Mouse (Mus musculus): ENCODE measurements at regions not wholly inside any gene's neighbourhood (a gene's known extent, or its start where the extent isn't known, plus 50 kb on each side); places are given as distances from the start of the nearest gene placed in this dataset.

DNA sequence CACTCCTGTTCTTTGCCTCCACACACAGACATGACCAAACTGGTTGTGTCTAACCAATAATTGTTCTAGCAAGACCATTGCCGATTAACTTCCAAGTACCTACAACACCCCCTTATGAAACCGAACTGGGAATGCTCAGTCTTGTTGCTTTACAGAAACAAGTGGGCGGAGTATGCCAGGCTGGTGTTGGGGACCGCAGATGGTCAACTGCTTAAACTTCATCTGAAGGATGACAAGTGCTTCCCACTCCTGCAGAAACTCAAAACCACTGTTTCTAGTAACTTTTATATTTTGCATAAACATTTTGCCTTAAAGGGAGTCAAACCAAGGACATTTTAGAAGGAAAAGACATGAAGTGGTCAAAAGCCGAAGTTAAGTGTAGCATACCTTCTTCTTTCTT is 94.0 kb upstream of the Rbm19 start:
- DNase-seq (ENCODE audit: extremely low read depth, insufficient read length, low spot score): no peak

DNA sequence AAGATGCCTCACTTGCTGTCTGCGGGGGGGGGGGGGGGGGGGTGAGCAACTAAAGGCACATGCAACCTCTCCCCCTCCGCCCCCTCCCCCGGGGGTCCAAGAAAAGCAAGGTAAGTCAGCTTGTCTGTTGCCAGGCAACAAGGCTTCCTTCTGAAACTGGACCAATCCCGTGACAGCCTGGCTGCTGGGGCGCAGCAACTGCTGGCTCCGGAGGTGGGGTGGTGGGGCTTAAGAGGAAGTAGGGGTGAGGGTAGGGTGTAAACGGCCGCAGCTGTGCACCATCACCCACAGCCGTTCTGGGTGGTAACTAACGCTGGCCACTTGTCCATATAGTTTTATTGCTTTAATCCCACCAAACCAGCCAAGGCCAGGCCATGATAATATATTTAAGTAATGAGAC is 92.2 kb upstream of the Rbm19 start:
- DNase-seq (ENCODE audit: extremely low read depth, insufficient read length, low spot score): no peak

DNA sequence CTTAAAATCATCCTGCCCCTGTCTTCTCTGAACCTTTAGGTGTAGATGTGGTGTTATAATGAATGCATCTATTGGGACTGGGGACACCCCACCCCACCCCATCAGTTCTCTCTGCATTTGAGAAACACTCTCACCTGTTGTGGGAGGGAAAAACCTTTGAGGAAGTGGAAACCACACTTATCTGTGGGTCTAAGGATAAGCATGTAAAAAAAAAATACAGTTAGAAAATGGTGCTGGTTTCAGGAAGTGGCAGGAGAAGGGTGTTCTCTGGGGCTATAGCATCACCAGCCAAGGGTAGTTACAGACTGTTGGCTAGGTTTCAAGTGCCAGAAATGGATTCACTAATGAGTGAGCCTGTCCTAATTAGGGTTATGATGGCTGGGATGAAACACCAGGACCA is 91.1 kb upstream of the Rbm19 start:
- no peak for DNase-seq (ENCODE audit: extremely low read depth, insufficient read length, low spot score)

DNA sequence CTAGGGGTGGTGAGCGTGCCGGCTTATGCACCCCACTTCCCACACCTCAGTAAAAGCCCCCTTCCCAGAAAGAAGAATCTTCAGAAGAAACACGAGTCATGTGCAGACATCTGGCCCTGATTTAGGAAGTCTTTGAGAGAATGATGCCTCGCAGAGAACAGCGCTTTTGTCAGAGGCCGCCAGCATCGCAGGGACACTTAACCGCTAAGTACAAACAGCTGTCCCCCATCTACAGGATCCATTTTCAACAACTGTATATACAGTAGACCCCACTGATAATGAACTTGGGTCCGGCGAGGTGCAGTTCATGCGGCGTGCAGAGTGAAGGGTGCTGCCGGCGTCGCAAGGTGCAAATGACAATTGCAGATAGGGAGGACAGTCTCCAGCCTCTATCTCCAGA is 85.4 kb upstream of the Rbm19 start:
- no peak for DNase-seq (ENCODE audit: extremely low read depth, insufficient read length, low spot score)

DNA sequence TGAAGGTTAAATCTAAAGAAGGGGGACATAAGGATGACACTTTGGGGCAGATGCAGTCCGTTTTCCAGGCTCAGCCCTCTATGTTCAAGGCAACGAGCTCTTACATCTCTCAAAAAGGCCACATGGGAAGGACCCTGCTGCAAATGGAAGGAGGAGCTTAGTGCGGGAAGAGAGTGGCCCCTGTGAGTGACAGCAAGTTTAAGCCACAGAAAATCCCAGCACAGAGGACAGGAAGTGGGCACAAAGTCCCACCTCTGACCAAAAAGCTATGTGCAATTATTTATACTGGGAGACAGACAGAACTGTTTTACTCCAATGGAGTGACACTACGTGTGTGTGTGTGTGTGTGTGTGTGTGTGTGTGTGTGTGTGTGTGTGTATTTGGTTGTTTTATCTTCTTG is 84.7 kb upstream of the Rbm19 start:
- DNase-seq (ENCODE audit: extremely low read depth, insufficient read length, low spot score): no peak

DNA sequence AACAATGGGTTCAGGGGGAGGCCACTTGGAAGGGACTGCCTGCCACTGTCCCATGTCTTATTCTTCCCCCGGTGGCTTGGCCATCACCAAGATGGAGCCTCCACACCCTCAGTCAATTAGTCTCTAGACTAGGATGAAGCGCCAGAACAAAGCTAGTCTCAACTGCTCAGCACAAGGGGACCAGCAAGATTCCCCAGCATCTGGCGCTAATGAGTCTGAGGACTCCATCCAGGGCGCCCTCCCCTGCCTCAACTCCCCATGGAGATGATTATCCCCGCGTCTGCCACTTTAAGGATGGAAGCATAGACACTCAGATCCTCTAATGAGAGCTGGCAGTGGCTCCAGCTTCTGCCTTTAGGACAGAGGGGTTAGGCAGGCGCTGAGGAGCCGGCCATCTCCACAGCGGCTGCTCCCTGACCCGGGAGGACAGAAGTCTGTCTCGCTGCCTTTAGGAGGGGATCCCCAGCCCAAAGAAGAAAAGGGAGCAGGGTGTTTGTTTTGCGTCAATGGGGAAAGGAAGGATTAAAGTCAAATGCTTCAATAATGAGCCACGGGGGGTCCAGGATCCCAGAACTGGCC is 81.7 kb upstream of the Rbm19 start:
- DNase-seq (ENCODE audit: extremely low read depth, insufficient read length, low spot score): no peak

DNA sequence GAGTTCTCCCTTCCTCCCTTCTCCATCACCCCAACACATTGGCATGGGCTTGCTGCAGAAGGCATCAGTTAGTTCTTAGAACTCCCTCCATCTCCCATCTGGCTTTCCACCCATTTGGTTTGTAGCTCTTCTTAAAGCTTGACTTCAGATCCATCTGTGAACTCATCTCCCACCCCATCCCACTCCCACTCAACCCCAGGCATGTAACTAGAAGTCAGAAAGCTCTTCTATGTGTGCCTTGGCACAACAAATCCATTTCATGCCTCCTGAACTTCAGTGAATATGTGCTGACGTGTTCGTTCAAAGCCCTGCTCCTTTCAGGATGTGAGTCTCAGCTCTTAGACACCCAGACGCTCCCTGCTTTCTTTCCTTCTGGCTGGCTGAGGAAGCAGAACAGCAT is 81.0 kb upstream of the Rbm19 start:
- no peak for DNase-seq (ENCODE audit: extremely low read depth, insufficient read length, low spot score)

DNA sequence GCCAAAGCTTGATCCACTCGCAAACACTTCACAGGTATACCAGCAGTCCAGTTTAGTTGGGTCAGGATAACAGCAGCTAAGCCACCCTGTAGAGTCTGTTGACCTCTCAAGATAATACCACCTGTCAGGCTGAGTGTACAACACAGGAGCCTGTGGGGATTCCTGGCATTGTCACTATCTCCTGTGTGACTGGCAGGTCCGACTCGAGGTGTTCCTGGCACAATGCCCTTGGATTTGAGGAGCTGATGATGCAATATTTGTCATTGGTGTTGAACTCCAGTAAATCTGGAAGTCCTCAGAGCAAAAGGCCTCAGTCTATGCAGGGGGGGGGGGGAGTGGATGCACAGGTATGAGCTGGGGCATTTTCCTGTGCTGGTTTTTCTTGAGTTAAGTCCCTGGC is 78.5 kb upstream of the Rbm19 start:
- no peak for DNase-seq (ENCODE audit: extremely low read depth, insufficient read length, low spot score)

DNA sequence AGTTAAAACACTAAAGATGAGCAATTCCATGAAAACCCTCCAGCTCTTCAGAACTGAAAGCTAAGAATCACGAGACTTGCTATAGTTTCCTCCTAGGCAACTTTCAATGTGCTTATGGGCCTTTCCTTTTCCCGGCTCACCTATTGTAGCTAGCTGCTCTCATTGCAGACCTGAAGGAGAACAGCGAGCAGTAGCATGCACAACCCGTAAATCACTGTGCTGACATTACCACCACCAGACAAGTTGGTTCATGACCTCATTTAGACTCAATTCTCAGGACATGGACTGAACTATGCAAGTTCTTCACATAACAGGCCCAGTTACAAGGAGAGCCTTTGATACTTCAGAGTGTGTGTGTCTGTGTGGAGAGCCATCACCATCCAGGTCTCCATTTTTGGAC is 72.5 kb upstream of the Rbm19 start:
- DNase-seq (ENCODE audit: extremely low read depth, insufficient read length, low spot score): no peak

DNA sequence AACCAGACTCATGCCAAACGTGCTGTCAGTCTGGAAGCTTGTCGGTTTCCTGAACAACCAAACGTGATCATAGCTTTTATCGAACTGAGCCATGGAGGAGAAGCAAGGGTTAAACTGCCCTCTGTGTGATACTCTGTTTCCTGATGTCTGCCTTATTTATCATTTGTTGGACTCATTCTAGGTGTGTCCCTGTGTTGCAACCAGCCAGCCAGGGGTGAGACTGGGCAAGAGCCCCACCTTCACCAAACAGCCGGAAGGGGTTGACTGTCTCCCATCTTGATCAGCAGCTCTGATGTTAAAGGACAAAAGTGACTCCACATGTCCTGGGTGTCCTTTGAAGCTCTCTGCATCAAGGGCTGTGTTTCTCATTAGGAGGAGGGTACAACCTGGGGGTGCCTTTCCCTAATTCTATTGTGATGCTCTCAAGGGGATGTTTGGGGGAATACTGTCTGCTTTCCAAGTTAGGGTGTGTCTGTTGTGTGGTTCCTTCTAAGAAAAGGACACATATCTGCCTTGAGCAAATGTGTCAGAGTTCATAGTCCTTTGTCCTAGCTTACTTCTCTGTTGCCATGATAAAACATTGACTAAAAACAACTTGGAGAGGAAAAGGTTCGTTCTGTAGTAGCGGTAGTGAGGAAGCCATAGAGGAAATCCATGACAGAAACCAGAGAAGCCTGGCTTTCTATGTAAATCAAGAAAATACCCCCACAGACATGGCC is 67.0 kb upstream of the Rbm19 start:
- no peak for DNase-seq (ENCODE audit: extremely low read depth, insufficient read length, low spot score)

DNA sequence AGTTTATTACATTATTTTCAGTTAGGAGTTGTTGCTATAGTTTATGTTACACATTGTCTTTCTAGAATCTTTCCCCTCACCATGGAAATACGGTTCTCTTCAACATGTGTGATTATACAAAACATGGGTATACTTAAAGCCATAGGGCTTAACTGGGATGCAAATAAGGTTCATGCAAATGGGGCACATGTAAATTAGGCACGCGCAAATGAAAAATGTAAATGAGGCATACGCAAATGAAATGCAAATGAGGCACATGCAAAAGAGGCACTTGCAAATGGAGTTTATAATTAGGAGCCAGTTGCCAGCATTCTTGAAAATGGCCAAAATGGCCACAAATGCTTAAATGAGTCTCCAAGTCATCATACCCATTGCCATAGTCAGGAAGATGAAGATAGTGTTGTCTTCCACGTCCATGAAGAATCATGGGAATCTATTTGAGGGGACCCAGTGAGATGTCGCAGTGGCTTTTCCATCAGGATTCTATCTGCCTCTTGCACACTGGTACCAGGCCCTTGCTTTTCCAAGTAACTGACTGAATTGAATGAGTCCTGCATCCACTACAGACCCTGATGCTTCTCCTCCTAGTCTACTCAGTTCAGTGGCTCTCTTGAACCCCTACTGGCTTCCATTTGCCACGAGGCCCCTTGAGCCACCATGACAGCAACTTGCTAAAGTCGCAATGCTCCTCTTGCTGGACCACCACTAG is 65.4 kb upstream of the Rbm19 start:
- no peak for DNase-seq (ENCODE audit: extremely low read depth, insufficient read length, low spot score)

DNA sequence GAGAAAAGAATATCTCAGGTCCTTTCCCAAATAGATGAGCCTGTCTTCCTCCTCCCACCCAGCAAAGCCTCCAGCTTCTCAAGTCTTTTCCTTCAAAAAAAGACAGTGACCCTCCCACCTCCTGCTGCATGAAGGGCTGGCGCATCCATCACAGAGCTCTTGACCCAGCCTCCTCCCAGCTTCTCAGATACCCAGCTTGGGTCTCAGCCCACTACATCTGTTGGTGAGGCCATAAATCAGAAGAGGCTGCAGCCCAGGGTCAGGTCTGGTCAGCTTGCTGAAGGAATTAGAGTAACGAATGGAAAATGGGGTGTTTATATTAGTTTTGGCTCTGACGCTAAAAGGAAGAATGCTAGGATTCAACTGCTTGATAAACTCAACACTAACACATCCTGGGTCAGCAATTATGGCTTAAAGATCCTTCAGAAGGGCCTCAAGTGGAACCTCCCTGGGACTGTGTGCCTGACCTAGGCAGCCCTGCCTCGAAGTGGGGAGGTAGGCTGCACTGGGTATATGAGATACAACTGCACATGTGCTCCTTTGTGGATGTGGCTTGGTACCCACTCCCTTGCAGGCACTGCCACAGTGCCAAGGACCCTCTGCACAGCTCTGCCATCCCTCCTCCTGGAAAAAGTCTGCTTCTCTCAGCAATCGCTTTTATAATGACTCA is 61.6 kb upstream of the Rbm19 start:
- DNase-seq (ENCODE audit: extremely low read depth, insufficient read length, low spot score): no peak
